Mouse (Mus musculus): ENCODE measurements around the gene Etv5. TPM values are rescaled to one million over a fixed set of nuclear protein-coding genes. Genes with fewer than 3 reads are reported as not detected.

Gene Etv5
- total and polyA plus RNA-seq, 2 experiments from 2014 or later = 17.9 to 38.2 TPM

GRCm38 (mm10) chr16:22380981-22381380 lies 58.5 kb downstream of the Etv5 start:
- no peak for DNase-seq (ENCODE audit: low spot score)
- 84% methylated on average over 8 of the region's 8 CpGs for WGBS
- Histone ChIP-seq H3K9me3 (ENCODE audit: low read length) (no peaks in the 10 kb centered on the region), H3K4me2 (ENCODE audit: low read depth, low read length, poor library complexity, severe bottlenecking) (no peak overlapping the region), H3K27me3 (ENCODE audit: insufficient read depth, low read length) (no peaks in the 10 kb centered on the region), H3K4me1 (ENCODE audit: insufficient read depth, low read length) (no peaks in the 10 kb centered on the region), H3K9ac (replicated peaks; ENCODE audit: low read length, poor library complexity, severe bottlenecking) (no peak overlapping the region), H3K4me3 (ENCODE audit: low read depth, low read length) (no peak overlapping the region), H3K27ac (ENCODE audit: low read depth, low read length) (no peak overlapping the region), H3K36me3 (ENCODE audit: insufficient read depth, low read length) (no peaks in the 10 kb centered on the region)
- TF ChIP-seq CTCF (IDR thresholded peaks at IDR 0.05) = no peak
- ATAC-seq (ENCODE audit: low FRiP score) = no peak

- DNase-seq (ENCODE audit: low spot score) = no peak
- WGBS = 21% methylated on average over 8 of the region's 8 CpGs
- Histone ChIP-seq H3K4me2 (ENCODE audit: low read depth, low read length, poor library complexity, severe bottlenecking) (no peak overlapping the region), H3K4me3 (ENCODE audit: low read depth, low read length) (no peak overlapping the region), H3K36me3 (ENCODE audit: insufficient read depth, low read length) (no peaks in the 10 kb centered on the region), H3K27me3 (ENCODE audit: insufficient read depth, low read length) (no peaks in the 10 kb centered on the region), H3K4me1 (ENCODE audit: insufficient read depth, low read length) (no peaks in the 10 kb centered on the region), H3K9me3 (ENCODE audit: low read length) (no peaks in the 10 kb centered on the region), H3K9ac (replicated peaks; ENCODE audit: low read length, poor library complexity, severe bottlenecking) (no peak overlapping the region), H3K27ac (ENCODE audit: low read depth, low read length) (no peak overlapping the region)
- TF ChIP-seq CTCF (IDR thresholded peaks at IDR 0.05) = no peak
- ATAC-seq (ENCODE audit: low FRiP score) = no peak
Observed at GRCm38 (mm10) chr16:22379986-22380385, 59.5 kb downstream of the Etv5 start.

- Histone ChIP-seq H3K9ac (replicated peaks; ENCODE audit: low read length, poor library complexity, severe bottlenecking) (no peak overlapping the region), H3K36me3 (ENCODE audit: insufficient read depth, low read length) (no peaks in the 10 kb centered on the region), H3K27ac (ENCODE audit: low read depth, low read length) (no peak overlapping the region), H3K27me3 (ENCODE audit: insufficient read depth, low read length) (no peaks in the 10 kb centered on the region), H3K4me2 (ENCODE audit: low read depth, low read length, poor library complexity, severe bottlenecking) (no peak overlapping the region), H3K9me3 (ENCODE audit: low read length) (no peaks in the 10 kb centered on the region), H3K4me1 (ENCODE audit: insufficient read depth, low read length) (no peaks in the 10 kb centered on the region), H3K4me3 (ENCODE audit: low read depth, low read length) (no peak overlapping the region)
- WGBS = 92% methylated on average over 4 of the region's 4 CpGs
- no peak for TF ChIP-seq CTCF (IDR thresholded peaks at IDR 0.05)
- ATAC-seq (ENCODE audit: low FRiP score) = no peak
- no peak for DNase-seq (ENCODE audit: low spot score)
Observed at GRCm38 (mm10) chr16:22379342-22379741, 60.2 kb downstream of the Etv5 start.

- ATAC-seq (ENCODE audit: low FRiP score) = no peak
Observed at GRCm38 (mm10) chr16:22377714-22378113, 61.8 kb downstream of the Etv5 start.

GRCm38 (mm10) chr16:22374898-22375297 lies 64.6 kb downstream of the Etv5 start:
- no peak overlapping the region for H3K27ac ChIP-seq (ENCODE audit: low read depth, low read length)
- WGBS = 82% methylated on average over 2 of the region's 2 CpGs
- ATAC-seq (ENCODE audit: low FRiP score) (no peak), DNase-seq (ENCODE audit: low spot score) (no peak)
- H3K36me3 ChIP-seq (ENCODE audit: insufficient read depth, low read length) = no peaks in the 10 kb centered on the region
- H3K4me1 ChIP-seq (ENCODE audit: insufficient read depth, low read length) = no peaks in the 10 kb centered on the region
- H3K9ac ChIP-seq (replicated peaks; ENCODE audit: low read length, poor library complexity, severe bottlenecking) = no peak overlapping the region
- H3K4me2 ChIP-seq (ENCODE audit: low read depth, low read length, poor library complexity, severe bottlenecking) = no peak overlapping the region
- no peaks in the 10 kb centered on the region for H3K27me3 ChIP-seq (ENCODE audit: insufficient read depth, low read length)
- H3K9me3 ChIP-seq (ENCODE audit: low read length) = no peaks in the 10 kb centered on the region
- peak; percentile 13 for TF ChIP-seq CTCF (IDR thresholded peaks at IDR 0.05)
- no peak overlapping the region for H3K4me3 ChIP-seq (ENCODE audit: low read depth, low read length)

More at GRCm38 (mm10) chr16:22377714-22378113, 61.8 kb downstream of the Etv5 start:
- Histone ChIP-seq H3K4me2 (ENCODE audit: low read depth, low read length, poor library complexity, severe bottlenecking) (no peak overlapping the region), H3K4me1 (ENCODE audit: insufficient read depth, low read length) (no peaks in the 10 kb centered on the region), H3K27me3 (ENCODE audit: insufficient read depth, low read length) (no peaks in the 10 kb centered on the region), H3K9me3 (ENCODE audit: low read length) (no peaks in the 10 kb centered on the region), H3K36me3 (ENCODE audit: insufficient read depth, low read length) (no peaks in the 10 kb centered on the region), H3K4me3 (ENCODE audit: low read depth, low read length) (no peak overlapping the region), H3K27ac (ENCODE audit: low read depth, low read length) (no peak overlapping the region), H3K9ac (replicated peaks; ENCODE audit: low read length, poor library complexity, severe bottlenecking) (no peak overlapping the region)
- WGBS = 62% methylated on average over 3 of the region's 3 CpGs
- no peak for DNase-seq (ENCODE audit: low spot score)
- no peak for TF ChIP-seq CTCF (IDR thresholded peaks at IDR 0.05)

GRCm38 (mm10) chr16:22372701-22373124 lies 66.8 kb downstream of the Etv5 start:
- ATAC-seq (ENCODE audit: low FRiP score) (no peak), DNase-seq (ENCODE audit: low spot score) (peak; percentile 20)
- TF ChIP-seq CTCF (IDR thresholded peaks at IDR 0.05) = no peak
- H3K9ac ChIP-seq (replicated peaks; ENCODE audit: low read length, poor library complexity, severe bottlenecking) = no peak overlapping the region
- H3K4me3 ChIP-seq (ENCODE audit: low read depth, low read length) = no peak overlapping the region
- H3K9me3 ChIP-seq (ENCODE audit: low read length) = no peaks in the 10 kb centered on the region
- H3K4me2 ChIP-seq (ENCODE audit: low read depth, low read length, poor library complexity, severe bottlenecking) = no peak overlapping the region
- 7% methylated on average over 10 of the region's 10 CpGs for WGBS
- H3K4me1 ChIP-seq (ENCODE audit: insufficient read depth, low read length) = no peaks in the 10 kb centered on the region
- H3K27me3 ChIP-seq (ENCODE audit: insufficient read depth, low read length) = no peaks in the 10 kb centered on the region
- H3K36me3 ChIP-seq (ENCODE audit: insufficient read depth, low read length) = no peaks in the 10 kb centered on the region
- no peak overlapping the region for H3K27ac ChIP-seq (ENCODE audit: low read depth, low read length)

Data from midbrain, postnatal 0 days (tissue).